Mouse (Mus musculus) embryonic fibroblast, embryonic 13.5 days (primary cell): ENCODE results near the gene Cldn10.
"Not testable (repeated sequence)": the region's sequence is repeated elsewhere in the genome, so short reads cannot be mapped to it uniquely, and the experiment has no call there.

Source experiments
- CTCF ChIP-seq: IDR thresholded peaks from 2 replicates; pipeline ENCODE4 v1.5.1; 2011; ENCODE audit warnings: mild to moderate bottlenecking, control low read depth, low read length, moderate library complexity, borderline replicate concordance; ENCODE audit not compliant: insufficient read depth
- POLR2A ChIP-seq: IDR thresholded peaks from 2 replicates; pipeline ENCODE4 v1.6.1; 2011; ENCODE audit warnings: low read depth, mild to moderate bottlenecking, control low read depth, low read length, moderate library complexity

- not testable (repeated sequence) for TF ChIP-seq CTCF, POLR2A
Measured at GRCm38 (mm10) chr14:118811256-118811655, 23.5 kb downstream of the Cldn10 start.
